Mouse (Mus musculus): ENCODE measurements around the gene Fam216b.

Gene Fam216b

GRCm38 (mm10) chr14:78043079-78043478 lies 45.7 kb downstream of the Fam216b start:
- no peak for DNase-seq (ENCODE audit: low spot score in 2 of 2)

DNA sequence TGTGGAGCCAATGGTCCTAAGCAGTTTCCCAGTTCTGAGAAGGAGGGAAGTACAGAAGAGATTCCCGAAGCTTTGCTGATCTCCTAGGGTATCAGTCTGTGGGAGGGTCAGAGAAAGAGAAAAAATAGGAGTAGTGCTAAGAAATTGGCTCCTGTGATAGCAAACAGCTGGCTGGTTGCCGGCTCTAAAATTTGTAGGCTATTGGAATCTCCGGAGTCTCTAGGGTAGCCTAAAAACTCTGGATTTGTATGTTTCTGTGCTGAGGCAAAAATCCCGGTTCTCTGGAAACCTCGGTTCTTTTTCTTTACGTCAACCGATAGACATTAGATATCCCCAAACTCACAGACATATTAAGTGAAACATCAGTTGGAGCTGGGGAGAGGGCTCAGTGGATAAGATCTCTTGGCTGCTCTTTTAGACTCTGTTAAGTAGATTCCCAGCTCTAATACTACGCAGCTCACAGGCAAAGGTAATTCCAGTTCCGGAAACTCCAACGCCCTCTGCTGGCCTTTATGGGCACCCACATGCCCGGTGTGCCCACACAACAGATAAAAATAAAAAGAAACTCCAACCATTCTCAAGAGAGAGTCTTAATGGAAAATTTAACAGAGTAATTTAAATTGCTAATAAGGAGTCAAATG lies 46.8 kb downstream of the Fam216b start:
- DNase-seq (ENCODE audit: low spot score in 2 of 2) = no peak

DNA sequence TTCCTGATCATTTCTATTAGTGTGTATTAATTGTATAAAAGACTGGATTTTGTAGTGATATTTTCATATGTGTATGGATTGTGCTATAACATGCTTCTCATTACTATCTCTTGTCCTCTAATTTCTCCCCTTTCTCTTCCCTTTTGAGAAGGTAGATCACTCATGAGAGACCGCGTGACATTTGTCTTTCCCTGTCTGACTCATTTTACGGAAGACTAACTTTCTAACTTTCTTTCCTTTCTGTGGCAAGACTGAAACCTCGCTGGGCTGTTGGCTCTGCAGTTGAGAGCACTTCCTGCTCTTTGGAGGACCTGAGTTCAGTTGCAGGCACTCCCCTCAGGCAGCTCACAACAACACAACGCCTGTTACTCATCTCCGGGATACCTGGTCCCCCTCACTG lies 48.2 kb downstream of the Fam216b start:
- DNase-seq (ENCODE audit: low spot score in 2 of 2) = no peak

GRCm38 (mm10) chr14:78038876-78039275 lies 49.9 kb downstream of the Fam216b start:
- DNase-seq (ENCODE audit: low spot score in 2 of 2) = no peak
